Mouse (Mus musculus) C2C12 (cell line): ENCODE results near the gene Snx8.

Source experiments
- CTCF ChIP-seq: IDR thresholded peaks from one replicate; pipeline ENCODE4 v1.5.1; 2011; ENCODE audit not compliant: control insufficient read depth, insufficient read depth, insufficient read length
- FOSL1 ChIP-seq: IDR thresholded peaks from one replicate; pipeline ENCODE4 v1.8.0; 2011; ENCODE audit warnings: mild to moderate bottlenecking, low read length; ENCODE audit not compliant: poor library complexity, insufficient read depth, severe bottlenecking
- USF1 ChIP-seq: IDR thresholded peaks from one replicate; pipeline ENCODE4 v1.6.1; 2011; ENCODE audit warnings: low read depth, mild to moderate bottlenecking, control low read depth, moderate library complexity

GRCm38 (mm10) chr5:140306016-140306415 lies 83.0 kb downstream of the Snx8 start:
- TF ChIP-seq CTCF (no peak), FOSL1 (no peak), USF1 (no peak)
